Mouse (Mus musculus): Measurements from ENCODE around the gene Fam57a. TPM values are rescaled to one million over a fixed set of nuclear protein-coding genes. Genes with fewer than 3 reads are reported as not detected.

The Fam57a gene
- total RNA-seq, 2 experiments from 2014 or later: 1.4 to 2.0 TPM

GRCm38 (mm10) chr11:76224631-76225030, 45.2 kb downstream of the Fam57a start:
- intact Hi-C loops (cut with DNase I): no loop called here
- Histone ChIP-seq H3K4me3 (no peak overlapping the region), H3K27ac (no peak overlapping the region)
- DNase-seq: no peak
- TF ChIP-seq CTCF (IDR thresholded peaks at IDR 0.05): no peak

GRCm38 (mm10) chr11:76225051-76225450, 45.6 kb downstream of the Fam57a start:
- DNase-seq: no peak
- H3K4me3 ChIP-seq: no peak overlapping the region
- H3K27ac ChIP-seq: no peak overlapping the region
- intact Hi-C loops (cut with DNase I): no loop called here
- no peak for TF ChIP-seq CTCF (IDR thresholded peaks at IDR 0.05)

GRCm38 (mm10) chr11:76236136-76236535, 56.7 kb downstream of the Fam57a start:
- intact Hi-C loops (cut with DNase I): no loop called here

GRCm38 (mm10) chr11:76239750-76240149, 60.3 kb downstream of the Fam57a start:
- Histone ChIP-seq H3K27ac (no peak overlapping the region), H3K4me3 (no peak overlapping the region)
- TF ChIP-seq CTCF (IDR thresholded peaks at IDR 0.05): no peak
- DNase-seq: no peak
- intact Hi-C loops (cut with DNase I): no loop called here

More at GRCm38 (mm10) chr11:76236136-76236535, 56.7 kb downstream of the Fam57a start:
- DNase-seq: no peak
- TF ChIP-seq CTCF (IDR thresholded peaks at IDR 0.05): no peak
- Histone ChIP-seq H3K27ac (no peak overlapping the region), H3K4me3 (no peak overlapping the region)

- intact Hi-C loops (cut with DNase I): no loop called here
- Histone ChIP-seq H3K4me3 (peak within 1 kb of the TSS; percentile 99), H3K27ac (peak within 1 kb of the TSS; percentile 95)
- TF ChIP-seq CTCF (IDR thresholded peaks at IDR 0.05): no peak
- DNase-seq: peak; percentile 94
Measured at GRCm38 (mm10) chr11:76242901-76243810, 63.7 kb downstream of the Fam57a start, which contains the start of the genes Mrm3 and Glod4. TSS of gene Mrm3 (plus strand) at chr11:76243715. TSS of gene Glod4 (minus strand) at chr11:76243725.

GRCm38 (mm10) chr11:76243811-76244546, 64.5 kb downstream of the Fam57a start:
- Histone ChIP-seq H3K27ac (peak overlapping the region; percentile 95), H3K4me3 (peak overlapping the region; percentile 99)
- intact Hi-C loops (cut with DNase I): no loop called here
- no peak for DNase-seq
- no peak for TF ChIP-seq CTCF (IDR thresholded peaks at IDR 0.05)

GRCm38 (mm10) chr11:76246439-76246838, 67.0 kb downstream of the Fam57a start:
- Histone ChIP-seq H3K27ac (no peak overlapping the region), H3K4me3 (no peak overlapping the region)
- DNase-seq: no peak
- TF ChIP-seq CTCF (IDR thresholded peaks at IDR 0.05): no peak
- intact Hi-C loops (cut with DNase I): no loop called here

- DNase-seq: no peak
- intact Hi-C loops (cut with DNase I): no loop called here
- no peak for TF ChIP-seq CTCF (IDR thresholded peaks at IDR 0.05)
- no peak overlapping the region for H3K4me3 ChIP-seq
- no peak overlapping the region for H3K27ac ChIP-seq
Measured at GRCm38 (mm10) chr11:76247239-76247638, 67.8 kb downstream of the Fam57a start.

- intact Hi-C loops (cut with DNase I): loop anchor here (2.0 kb wide), 1 partner anchor 203 kb away; no protein-coding TSS in a partner anchor
- no peak overlapping the region for H3K4me3 ChIP-seq
- TF ChIP-seq CTCF (IDR thresholded peaks at IDR 0.05): no peak
- DNase-seq: no peak
- no peak overlapping the region for H3K27ac ChIP-seq
Measured at GRCm38 (mm10) chr11:76252036-76252435, 72.6 kb downstream of the Fam57a start.

- TF ChIP-seq CTCF (IDR thresholded peaks at IDR 0.05): peak; percentile 96
- Histone ChIP-seq H3K27ac (peak overlapping the region; percentile 73), H3K4me3 (no peak overlapping the region)
- DNase-seq: peak; percentile 90
- intact Hi-C loops (cut with DNase I): loop anchor here (1.0 to 2.0 kb wide), 3 partner anchors 146 to 201 kb away; partner anchors contain the start of genes Nxn and Timm22
Measured at GRCm38 (mm10) chr11:76253145-76253917, 73.9 kb downstream of the Fam57a start.

- intact Hi-C loops (cut with DNase I): loop anchor here (1.0 to 2.0 kb wide), 3 partner anchors 145 to 201 kb away; partner anchors contain the start of genes Nxn and Timm22
- no peak for DNase-seq
- TF ChIP-seq CTCF (IDR thresholded peaks at IDR 0.05): no peak
- Histone ChIP-seq H3K4me3 (no peak overlapping the region), H3K27ac (peak overlapping the region; percentile 73)
Measured at GRCm38 (mm10) chr11:76253918-76254264, 74.4 kb downstream of the Fam57a start.

- no peak for TF ChIP-seq CTCF (IDR thresholded peaks at IDR 0.05)
- Histone ChIP-seq H3K4me3 (no peak overlapping the region), H3K27ac (peak overlapping the region; percentile 73)
- DNase-seq: peak; percentile 58
- intact Hi-C loops (cut with DNase I): no loop called here
Measured at GRCm38 (mm10) chr11:76255431-76256001, 76.0 kb downstream of the Fam57a start.
